Mouse (Mus musculus): ENCODE data around the gene Cd1d1.

DNA sequence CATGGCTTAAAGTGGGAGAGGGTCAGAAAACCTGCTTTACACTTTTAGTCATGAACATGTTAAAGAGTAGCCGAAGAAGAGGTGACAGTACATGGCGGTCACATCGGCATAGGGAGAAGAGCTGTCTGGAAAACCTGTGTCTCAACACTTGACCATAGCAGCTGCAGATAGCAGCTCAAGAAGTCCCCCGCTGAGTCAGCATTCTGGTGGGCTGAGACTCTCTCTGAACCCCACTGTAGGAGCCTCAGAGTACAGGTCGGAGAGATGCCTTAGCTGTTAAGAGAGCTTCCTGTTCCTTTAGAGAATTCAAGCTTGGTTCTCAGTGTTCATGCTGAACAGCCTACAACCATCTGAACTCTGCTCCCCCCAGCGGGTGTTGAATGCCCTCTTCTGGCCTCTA is 39.3 kb upstream of the Cd1d1 start:
- no peak for TF ChIP-seq POLR2A (IDR thresholded peaks at IDR 0.05; ENCODE audit: borderline replicate concordance, extremely low read depth, insufficient read depth, insufficient read length, poor library complexity, severe bottlenecking)
- TF ChIP-seq CTCF (IDR thresholded peaks at IDR 0.05; ENCODE audit: borderline replicate concordance, extremely low read depth, insufficient read depth, insufficient read length): no peak

All from brain, embryonic 14.5 days (tissue).